Mouse (Mus musculus) kidney, adult 2 months (tissue): ENCODE measurements at regions not wholly inside any gene's neighbourhood (a gene's known extent, or its start where the extent isn't known, plus 50 kb on each side); places are given as distances from the start of the nearest gene placed in this dataset.

ENCODE experiments used
- DNase-seq: peaks from one replicate; pipeline ENCODE4 v3.0.0; 2021
- H3K27ac ChIP-seq: fragments of 200-500 bp; 2 replicates; pipeline ENCODE4 v1.5.1; 2012; ENCODE audit warnings: low read depth, low read length, control low read depth, inconsistent platforms; ENCODE audit not compliant: insufficient read depth
- H3K27me3 ChIP-seq: fragments of 200-500 bp; replicated peaks from 2 replicates; pipeline ENCODE4 v1.6.1; 2012; ENCODE audit warnings: mild to moderate bottlenecking, moderate library complexity, low read length, inconsistent platforms; ENCODE audit not compliant: control insufficient read depth, insufficient read depth
- H3K36me3 ChIP-seq: fragments of 200-500 bp; 2 replicates; pipeline ENCODE4 v1.6.1; 2012; ENCODE audit warnings: mild to moderate bottlenecking, moderate library complexity, low read length, inconsistent platforms; ENCODE audit not compliant: control insufficient read depth, insufficient read depth
- H3K4me1 ChIP-seq: fragments of 200-500 bp; 2 replicates; pipeline ENCODE4 v1.6.1; 2011; ENCODE audit warnings: low read length; ENCODE audit not compliant: control insufficient read depth, insufficient read depth
- H3K4me3 ChIP-seq: fragments of 200-500 bp; 2 replicates; pipeline ENCODE4 v1.5.1; 2011; ENCODE audit warnings: mild to moderate bottlenecking, low read depth, low read length, control low read depth; ENCODE audit not compliant: insufficient read depth
- CTCF ChIP-seq: fragments of 200-500 bp; conservative IDR thresholded peaks from 2 replicates; pipeline ENCODE4 v1.5.1; 2011; ENCODE audit warnings: low read depth, mild to moderate bottlenecking, control low read depth, low read length, moderate library complexity, mixed read lengths; ENCODE audit not compliant: insufficient read depth, insufficient read length
- POLR2A ChIP-seq: fragments of 200-500 bp; IDR thresholded peaks from one replicate; pipeline ENCODE4 v1.6.1; 2011; ENCODE audit warnings: low read depth, low read length, control low read depth
- WGBS: fragments of 180-500 bp; shearing (Covaris S2); methylation state at CpG from one replicate; pipeline ENCODE4 v1.1.7; 2018; 5-methylcytosine and 5-hydroxymethylcytosine counted together

DNA sequence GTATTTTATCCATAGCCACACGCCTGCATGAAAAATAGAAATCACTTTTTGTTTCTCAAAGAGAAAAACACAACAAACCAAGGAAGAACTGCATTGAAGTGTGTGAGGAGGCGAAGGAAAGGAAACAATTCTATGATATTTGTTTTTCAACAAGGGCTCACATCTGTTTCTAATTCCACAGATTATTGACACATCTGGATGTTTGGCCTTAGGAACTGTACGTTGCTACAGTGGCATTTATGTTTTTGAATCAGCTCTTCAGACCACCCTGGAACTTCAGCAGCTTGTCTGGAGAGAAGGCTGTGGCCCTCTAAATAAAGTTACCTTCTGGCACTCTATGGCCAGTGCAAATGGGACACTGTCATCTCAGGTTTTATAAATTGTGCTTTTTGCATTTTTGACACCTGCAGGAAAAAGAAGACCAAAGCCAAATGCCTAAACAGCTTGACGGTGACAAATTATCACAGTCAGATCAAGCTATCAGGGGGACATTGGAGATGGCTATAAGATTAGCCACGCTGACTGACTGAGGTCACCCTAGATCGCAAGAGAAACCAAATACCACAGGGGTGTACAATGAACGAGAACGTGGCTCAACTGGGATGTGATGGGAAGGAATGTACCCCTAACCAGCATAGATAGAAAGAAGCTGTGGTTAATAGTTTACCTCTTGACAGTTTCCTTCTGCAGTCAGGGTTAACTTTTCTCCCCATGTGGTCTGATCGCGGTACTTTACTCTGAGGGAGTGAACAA, 182.0 kb downstream of the Klf5 start:
- Histone ChIP-seq H3K4me1 (no peaks in the 10 kb centered on the region), H3K4me3 (no peak overlapping the region), H3K36me3 (no peaks in the 10 kb centered on the region), H3K27me3 (no peaks in the 10 kb centered on the region), H3K27ac (no peak overlapping the region)
- DNase-seq = peak; percentile 6
- no peak for TF ChIP-seq POLR2A
- TF ChIP-seq CTCF = no peak
- 47% methylated on average over 10 of the region's 10 CpGs for WGBS

DNA sequence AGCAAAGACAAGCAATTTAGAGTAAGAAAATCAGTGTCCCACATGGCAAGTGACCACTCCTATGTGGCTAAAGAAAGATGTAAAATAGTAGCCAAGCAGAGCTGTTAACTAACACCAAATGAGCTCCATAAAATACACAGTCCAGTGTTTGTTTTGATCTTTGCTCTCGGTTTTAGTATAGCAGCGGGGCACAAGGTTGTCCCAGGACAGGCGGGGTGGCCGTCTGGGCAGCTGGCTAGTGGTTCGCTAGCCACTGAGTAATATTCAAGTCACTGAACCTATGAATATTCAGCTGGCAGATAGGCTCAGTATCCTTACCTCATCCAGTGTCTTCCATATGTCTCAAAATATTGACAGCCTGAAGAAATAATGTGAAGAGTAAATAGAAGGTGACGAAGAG, 189.5 kb downstream of the Klf5 start:
- WGBS = 31% methylated on average over 6 of the region's 6 CpGs
- TF ChIP-seq POLR2A (no peak), CTCF (no peak)
- no peaks in the 10 kb centered on the region for H3K27me3 ChIP-seq

DNA sequence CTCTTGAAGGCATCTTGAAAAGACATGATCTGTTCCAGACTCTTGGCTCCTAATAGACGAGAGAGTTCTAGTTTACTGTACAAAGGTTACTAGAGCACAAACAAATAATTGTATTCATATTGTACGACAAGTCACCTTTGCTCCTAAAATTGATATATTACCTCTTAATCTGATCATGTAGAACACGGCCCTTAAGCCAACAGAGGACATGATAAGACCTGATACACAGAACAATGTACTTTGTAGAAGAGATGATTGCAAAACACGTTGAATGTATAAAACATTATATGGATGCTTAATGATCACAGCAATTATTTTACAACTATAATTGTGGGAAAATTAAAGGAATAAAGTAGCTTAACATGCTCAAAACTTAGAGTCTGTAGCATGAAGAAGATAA, 194.7 kb downstream of the Klf5 start:
- H3K27ac ChIP-seq = no peak overlapping the region
- no peaks in the 10 kb centered on the region for H3K27me3 ChIP-seq
- H3K36me3 ChIP-seq = no peaks in the 10 kb centered on the region
- H3K4me1 ChIP-seq = no peaks in the 10 kb centered on the region
- WGBS = 69% methylated on average over 4 of the region's 4 CpGs
- no peak overlapping the region for H3K4me3 ChIP-seq
- no peak for DNase-seq
- TF ChIP-seq POLR2A = no peak

More for the DNA sequence above, 189.5 kb downstream of the Klf5 start:
- no peaks in the 10 kb centered on the region for H3K4me1 ChIP-seq
- peak; percentile 52 for DNase-seq
- no peaks in the 10 kb centered on the region for H3K36me3 ChIP-seq
- H3K4me3 ChIP-seq = no peak overlapping the region
- H3K27ac ChIP-seq = no peak overlapping the region

DNA sequence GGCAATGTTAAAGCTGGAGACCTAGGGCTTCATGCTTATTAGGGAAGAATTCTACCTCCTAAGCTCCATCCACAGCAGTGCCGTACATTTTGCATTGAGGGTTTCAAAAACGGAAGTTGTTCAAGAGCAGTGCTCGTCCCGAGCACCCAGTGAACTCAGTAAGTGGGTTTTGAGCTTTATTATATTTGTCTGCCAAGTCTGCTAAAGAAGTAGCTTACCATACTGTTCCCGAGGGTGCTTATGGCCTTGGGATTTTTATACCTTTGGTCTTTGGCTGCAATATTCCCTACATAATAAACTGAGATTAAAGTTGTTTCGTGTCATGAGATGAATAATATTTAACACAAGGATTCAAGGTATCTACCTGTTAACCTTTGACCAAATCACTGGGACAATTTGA, 195.2 kb downstream of the Klf5 start:
- H3K27ac ChIP-seq = no peak overlapping the region
- no peaks in the 10 kb centered on the region for H3K36me3 ChIP-seq
- no peaks in the 10 kb centered on the region for H3K4me1 ChIP-seq
- H3K27me3 ChIP-seq = no peaks in the 10 kb centered on the region
- no peak for DNase-seq
- no peak for TF ChIP-seq CTCF
- no peak for TF ChIP-seq POLR2A
- whole genome bisulfite sequencing = 89% methylated on average over 6 of the region's 6 CpGs
- no peak overlapping the region for H3K4me3 ChIP-seq

DNA sequence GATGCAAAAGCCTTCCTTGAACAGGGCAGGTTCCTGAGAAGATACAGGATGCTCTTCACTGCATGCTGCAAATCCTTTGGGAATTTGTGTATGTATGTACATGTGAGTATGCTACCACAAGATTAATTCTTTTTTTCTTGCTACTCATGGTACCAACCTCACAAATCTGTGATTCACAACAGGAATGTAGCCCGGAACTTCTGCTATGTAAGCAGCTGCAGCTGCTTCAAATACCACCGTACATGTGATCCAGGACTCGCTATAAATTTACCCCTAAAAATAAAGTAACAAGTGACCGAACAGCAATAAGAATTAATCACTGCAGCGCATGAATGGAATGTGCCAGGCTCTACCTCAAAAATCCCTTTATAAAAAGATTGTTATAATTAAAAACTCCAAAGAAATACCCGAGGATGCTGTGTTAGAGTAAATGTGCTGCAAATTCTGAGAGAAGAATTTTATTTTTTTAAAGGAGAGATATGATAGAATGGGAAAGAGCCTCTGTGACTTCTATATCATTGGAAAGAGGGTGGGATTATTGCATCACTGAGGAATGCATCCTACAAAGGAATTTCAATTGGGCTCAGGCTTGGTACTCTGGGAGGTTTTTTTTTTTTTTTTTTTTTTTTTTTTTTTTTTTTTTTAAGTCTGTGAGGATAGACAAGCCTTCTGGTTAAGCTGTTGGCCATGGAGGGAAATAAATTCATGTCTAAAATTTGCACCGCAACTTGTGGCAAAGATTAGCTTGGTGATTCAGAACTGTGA, 201.2 kb downstream of the Klf5 start:
- TF ChIP-seq CTCF = no peak
- TF ChIP-seq POLR2A = no peak
- Histone ChIP-seq H3K4me1 (no peaks in the 10 kb centered on the region), H3K27ac (no peak overlapping the region), H3K27me3 (no peaks in the 10 kb centered on the region), H3K36me3 (no peaks in the 10 kb centered on the region), H3K4me3 (no peak overlapping the region)
- no peak for DNase-seq
- WGBS = 54% methylated on average over 7 of the region's 7 CpGs

DNA sequence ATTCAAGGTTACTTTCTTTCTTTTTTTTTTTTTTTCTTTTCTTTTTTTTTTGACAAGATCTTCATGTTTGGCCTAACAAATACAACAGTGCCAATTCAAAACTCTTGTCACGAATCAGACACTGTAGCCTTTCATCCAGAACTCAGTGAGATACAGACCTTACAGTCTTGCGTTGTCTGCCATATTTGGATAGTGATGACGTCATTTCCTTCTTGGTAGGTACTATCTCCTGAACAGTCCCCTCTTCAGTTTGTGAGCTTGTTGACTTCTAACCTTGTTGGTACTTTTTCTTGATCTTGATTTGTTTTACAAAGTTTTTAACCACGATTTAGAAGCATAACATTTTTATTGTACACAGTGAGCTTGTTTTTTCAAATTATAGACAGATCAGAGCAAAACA, 206.4 kb downstream of the Klf5 start:
- WGBS = 82% methylated on average over 4 of the region's 4 CpGs
- Histone ChIP-seq H3K4me3 (no peak overlapping the region), H3K27me3 (no peaks in the 10 kb centered on the region), H3K4me1 (no peaks in the 10 kb centered on the region), H3K27ac (no peak overlapping the region), H3K36me3 (no peaks in the 10 kb centered on the region)
- no peak for DNase-seq
- TF ChIP-seq POLR2A = no peak
- no peak for TF ChIP-seq CTCF

DNA sequence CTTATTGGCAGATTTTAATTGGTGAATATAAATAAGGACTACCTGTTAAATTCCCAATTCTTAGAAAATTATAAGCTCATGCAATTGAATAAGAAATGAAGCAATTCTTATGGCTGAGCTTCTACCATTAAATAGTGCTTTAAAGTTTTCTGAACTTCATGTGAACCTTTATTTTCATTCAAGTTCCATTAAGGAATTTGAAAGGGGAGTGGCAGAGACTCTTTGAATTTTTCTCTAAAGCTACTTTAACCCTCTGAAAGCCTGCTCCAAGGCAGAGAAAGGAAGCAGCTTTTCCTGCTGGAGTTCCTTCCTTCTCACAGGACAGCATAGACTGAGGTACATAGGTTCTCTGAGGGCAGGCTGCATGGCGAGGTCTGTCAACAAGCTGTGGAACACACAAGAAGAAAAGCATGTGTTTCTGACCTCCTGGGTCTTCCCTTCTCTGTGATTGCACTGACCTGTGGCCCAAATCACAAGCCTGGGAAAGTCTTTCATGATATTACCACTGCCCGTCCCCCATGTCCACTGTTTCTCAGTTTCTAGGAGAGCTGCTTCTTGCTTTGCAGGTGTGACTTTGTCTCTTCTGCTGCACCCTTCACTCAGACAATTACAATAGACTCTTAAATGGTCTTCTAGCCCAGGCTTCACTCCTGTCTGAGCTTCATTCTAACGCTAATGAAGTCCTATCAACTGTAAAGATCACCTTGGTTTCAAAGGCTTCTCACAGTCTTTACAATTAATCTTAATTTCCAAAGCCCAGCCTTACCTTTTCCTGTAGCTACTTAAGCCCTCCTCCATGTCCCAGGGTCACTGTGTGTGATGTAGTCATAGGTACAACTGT, 211.4 kb downstream of the Klf5 start:
- Histone ChIP-seq H3K4me3 (no peak overlapping the region), H3K27ac (no peak overlapping the region), H3K27me3 (no peaks in the 10 kb centered on the region), H3K36me3 (no peaks in the 10 kb centered on the region), H3K4me1 (no peaks in the 10 kb centered on the region)
- no peak for TF ChIP-seq CTCF
- no peak for TF ChIP-seq POLR2A
- 53% methylated on average over 3 of the region's 3 CpGs for WGBS
- no peak for DNase-seq
